Mouse (Mus musculus) heart, embryonic 11.5 days (tissue): ENCODE measurements around the gene Abr. TPM values are rescaled to one million over a fixed set of nuclear protein-coding genes. Genes with fewer than 3 reads are reported as not detected.

ENCODE experiments used
- ATAC-seq: fragments of 200-750 bp; cut with Nextera tagmentation; replicated peaks from 2 replicates; pipeline ENCODE4 v1.8.0; 2017; ENCODE audit warnings: moderate library complexity; ENCODE audit not compliant: insufficient number of reproducible peaks, low FRiP score, low TSS enrichment
- H3K27ac ChIP-seq: fragments of 300-500 bp; sonication (generic); 2 replicates; pipeline ENCODE4 v1.5.1; 2014; ENCODE audit warnings: mild to moderate bottlenecking, low read depth, low read length
- H3K27me3 ChIP-seq: fragments of 300-500 bp; sonication (generic); 2 replicates; pipeline ENCODE4 v1.6.1; 2014; ENCODE audit warnings: mild to moderate bottlenecking, low read length, mixed read lengths; ENCODE audit not compliant: control insufficient read depth, insufficient read depth
- H3K36me3 ChIP-seq: fragments of 300-500 bp; sonication (generic); 2 replicates; pipeline ENCODE4 v1.6.1; 2014; ENCODE audit warnings: mild to moderate bottlenecking, low read length, moderate library complexity, mixed read lengths; ENCODE audit not compliant: control insufficient read depth, insufficient read depth
- H3K4me1 ChIP-seq: fragments of 300-500 bp; sonication (generic); 2 replicates; pipeline ENCODE4 v1.6.1; 2014; ENCODE audit warnings: low read length; ENCODE audit not compliant: control insufficient read depth, insufficient read depth
- H3K4me2 ChIP-seq: fragments of 300-500 bp; sonication (generic); 2 replicates; pipeline ENCODE4 v1.6.1; 2014; ENCODE audit warnings: mild to moderate bottlenecking, moderate library complexity
- H3K4me3 ChIP-seq: fragments of 300-500 bp; sonication (generic); 2 replicates; pipeline ENCODE4 v1.5.1; 2014; ENCODE audit warnings: low read depth, low read length
- H3K9ac ChIP-seq: fragments of 300-500 bp; sonication (generic); 2 replicates; pipeline ENCODE4 v1.6.1; 2014; ENCODE audit warnings: mild to moderate bottlenecking, low read depth, low read length, moderate library complexity
- H3K9me3 ChIP-seq: fragments of 300-500 bp; sonication (generic); replicated peaks from 2 replicates; pipeline ENCODE4 v1.6.1; 2016; ENCODE audit warnings: low read length; ENCODE audit not compliant: control insufficient read depth
- WGBS: fragments of 180-500 bp; shearing (Covaris S2); extraction: QIAGEN DNeasy Blood & Tissue Kit; methylation state at CpG from one replicate; pipeline ENCODE4 v1.1.7; 2014; ENCODE audit not compliant: insufficient replicate concordance; 5-methylcytosine and 5-hydroxymethylcytosine counted together
- polyA plus RNA-seq: library from polyadenylated mRNA; unstranded; fragments of >200 nt; fragmentation: Nextera tagmentation; extraction: Ambion mirVana; gene quantifications from 2 replicates; pipeline ENCODE4 v1.2.1, GENCODE M21; 2014

The Abr gene
- polyA plus RNA-seq, 1 experiment from 2014 or later, result 22.9 TPM

- no peaks in the 10 kb centered on the region for H3K9me3 ChIP-seq
- H3K27me3 ChIP-seq, result no peaks in the 10 kb centered on the region
- ATAC-seq, result no peak
- no peak overlapping the region for H3K9ac ChIP-seq
- 84% methylated on average over 13 of the region's 13 CpGs for WGBS
- no peak overlapping the region for H3K4me3 ChIP-seq
- 0 out of 2 replicates have a peak, but pooled peaks cover 8% of the 10 kb centered on the region for H3K36me3 ChIP-seq
- H3K4me2 ChIP-seq, result no peak overlapping the region
- H3K27ac ChIP-seq, result no peak overlapping the region
- H3K4me1 ChIP-seq, result peaks cover 41% of the 10 kb centered on the region
Measured at GRCm38 (mm10) chr11:76478676-76479655, 143.1 kb downstream of the Abr start.

GRCm38 (mm10) chr11:76477095-76477525 is 145.0 kb downstream of the Abr start:
- no peak overlapping the region for H3K27ac ChIP-seq
- H3K4me3 ChIP-seq, result no peak overlapping the region
- 32% methylated on average over 5 of the region's 5 CpGs for WGBS
- H3K27me3 ChIP-seq, result no peaks in the 10 kb centered on the region
- no peaks in the 10 kb centered on the region for H3K9me3 ChIP-seq
- no peak for ATAC-seq
- no peak overlapping the region for H3K4me2 ChIP-seq
- H3K9ac ChIP-seq, result no peak overlapping the region
- H3K36me3 ChIP-seq, result 0 out of 2 replicates have a peak, but pooled peaks cover 8% of the 10 kb centered on the region
- peaks cover 23% of the 10 kb centered on the region for H3K4me1 ChIP-seq

- Histone ChIP-seq H3K4me2 (no peak overlapping the region), H3K4me1 (peaks cover 19% of the 10 kb centered on the region), H3K4me3 (no peak overlapping the region), H3K36me3 (0 out of 2 replicates have a peak, but pooled peaks cover 8% of the 10 kb centered on the region), H3K9ac (peak overlapping the region; percentile 12; the same call in 1 of the 2 replicates), H3K27ac (no peak overlapping the region), H3K9me3 (no peaks in the 10 kb centered on the region), H3K27me3 (no peaks in the 10 kb centered on the region)
- no peak; the same call in 1 of the 2 replicates for ATAC-seq
- 38% methylated on average over 8 of the region's 8 CpGs for WGBS
Measured at GRCm38 (mm10) chr11:76476376-76477094, 145.6 kb downstream of the Abr start.

GRCm38 (mm10) chr11:76472617-76473016 is 149.5 kb downstream of the Abr start:
- no peak overlapping the region for H3K27ac ChIP-seq
- H3K4me1 ChIP-seq, result peaks cover 39% of the 10 kb centered on the region
- no peak for ATAC-seq
- no peak overlapping the region for H3K4me2 ChIP-seq
- H3K4me3 ChIP-seq, result no peak overlapping the region
- no peaks in the 10 kb centered on the region for H3K36me3 ChIP-seq
- H3K9me3 ChIP-seq, result no peaks in the 10 kb centered on the region
- WGBS, result 51% methylated on average over 5 of the region's 5 CpGs
- H3K27me3 ChIP-seq, result no peaks in the 10 kb centered on the region
- no peak overlapping the region for H3K9ac ChIP-seq

- Histone ChIP-seq H3K27me3 (no peaks in the 10 kb centered on the region), H3K4me1 (peaks cover 34% of the 10 kb centered on the region), H3K9ac (no peak overlapping the region; the same call in 1 of the 2 replicates), H3K4me3 (no peak overlapping the region), H3K9me3 (no peaks in the 10 kb centered on the region), H3K27ac (peak overlapping the region; percentile 37; the same call in 1 of the 2 replicates), H3K36me3 (no peaks in the 10 kb centered on the region), H3K4me2 (no peak overlapping the region)
- no peak for ATAC-seq
- 52% methylated on average over 11 of the region's 11 CpGs for whole genome bisulfite sequencing
Measured at GRCm38 (mm10) chr11:76469311-76469998, 152.7 kb downstream of the Abr start.

- H3K4me2 ChIP-seq, result peak overlapping the region; percentile 35
Measured at GRCm38 (mm10) chr11:76468347-76468746, 153.8 kb downstream of the Abr start.

GRCm38 (mm10) chr11:76467487-76468005 is 154.6 kb downstream of the Abr start:
- 0 out of 2 replicates have a peak overlapping the region, but pooled peaks have one; percentile 5 for H3K9ac ChIP-seq
- peaks cover 7% of the 10 kb centered on the region for H3K36me3 ChIP-seq
- no peaks in the 10 kb centered on the region for H3K27me3 ChIP-seq
- peak overlapping the region; percentile 29; the same call in 1 of the 2 replicates for H3K27ac ChIP-seq
- peak overlapping the region; percentile 16; the same call in 1 of the 2 replicates for H3K4me2 ChIP-seq
- whole genome bisulfite sequencing, result 23% methylated on average over 8 of the region's 8 CpGs
- ATAC-seq, result 0 out of 2 replicates have a peak, but pooled peaks have one; percentile 28
- peaks cover 39% of the 10 kb centered on the region for H3K4me1 ChIP-seq
- H3K4me3 ChIP-seq, result no peak overlapping the region
- no peaks in the 10 kb centered on the region for H3K9me3 ChIP-seq

More at GRCm38 (mm10) chr11:76468347-76468746, 153.8 kb downstream of the Abr start:
- WGBS, result 5% methylated on average over 6 of the region's 6 CpGs
- H3K4me1 ChIP-seq, result peaks cover 39% of the 10 kb centered on the region
- H3K4me3 ChIP-seq, result no peak overlapping the region
- 0 out of 2 replicates have a peak overlapping the region, but pooled peaks have one; percentile 37 for H3K27ac ChIP-seq
- no peaks in the 10 kb centered on the region for H3K9me3 ChIP-seq
- peak; percentile 43; the same call in 1 of the 2 replicates for ATAC-seq
- H3K36me3 ChIP-seq, result peaks cover 3% of the 10 kb centered on the region; the same call in 1 of the 2 replicates
- H3K27me3 ChIP-seq, result no peaks in the 10 kb centered on the region
- 0 out of 2 replicates have a peak overlapping the region, but pooled peaks have one; percentile 46 for H3K9ac ChIP-seq
